Mouse (Mus musculus) heart, adult 2 months (tissue): ENCODE measurements around the gene Syt14. TPM values are rescaled to one million over a fixed set of nuclear protein-coding genes. Genes with fewer than 3 reads are reported as not detected.

Experiments
- DNase-seq, 2 experiments: peaks; one replicate each; pipeline ENCODE4 v3.0.0; 2021
- H3K27ac ChIP-seq: fragments of 200-600 bp; 2 replicates; pipeline ENCODE4 v1.8.1; 2022
- H3K27me3 ChIP-seq: fragments of 200-500 bp; 2 replicates; pipeline ENCODE4 v1.6.1; 2012; ENCODE audit warnings: mild to moderate bottlenecking, low read length, inconsistent platforms, mixed read lengths; ENCODE audit not compliant: control insufficient read depth, insufficient read depth
- H3K36me3 ChIP-seq: fragments of 200-500 bp; 2 replicates; pipeline ENCODE4 v1.6.1; 2012; ENCODE audit warnings: low read length, inconsistent platforms; ENCODE audit not compliant: control insufficient read depth, insufficient read depth
- H3K4me1 ChIP-seq: fragments of 200-500 bp; 2 replicates; pipeline ENCODE4 v1.6.1; 2011; ENCODE audit warnings: low read length; ENCODE audit not compliant: control insufficient read depth, insufficient read depth
- H3K4me3 ChIP-seq: fragments of 200-600 bp; 2 replicates; pipeline ENCODE4 v1.8.1; 2022
- H3K79me2 ChIP-seq: fragments of 200-500 bp; replicated peaks from 2 replicates; pipeline ENCODE4 v1.6.1; 2012; ENCODE audit warnings: mild to moderate bottlenecking, inconsistent platforms, low read length, moderate library complexity, mixed read lengths; ENCODE audit not compliant: control insufficient read depth, insufficient read depth
- H3K9ac ChIP-seq: fragments of 200-500 bp; 2 replicates; pipeline ENCODE4 v1.6.1; 2012; ENCODE audit warnings: low read depth, mild to moderate bottlenecking, control low read depth, inconsistent platforms, low read length, mixed read lengths
- CTCF ChIP-seq: fragments of 200-600 bp; IDR thresholded peaks from 2 replicates; pipeline ENCODE4 v1.8.1; 2022; ENCODE audit warnings: antibody characterized with exemption, mild to moderate bottlenecking, moderate library complexity
- EP300 ChIP-seq: fragments of 200-500 bp; IDR thresholded peaks from 2 replicates; pipeline ENCODE4 v1.6.1; 2011; ENCODE audit warnings: low read depth, low read length, control low read depth; ENCODE audit not compliant: insufficient read depth
- POLR2A ChIP-seq: fragments of 200-500 bp; IDR thresholded peaks from 2 replicates; pipeline ENCODE4 v1.6.1; 2011; ENCODE audit warnings: mild to moderate bottlenecking, low read depth, low read length, control low read depth; ENCODE audit not compliant: insufficient read depth
- WGBS: fragments of 180-500 bp; shearing (Covaris S2); methylation state at CpG from one replicate; pipeline ENCODE4 v1.1.7; 2018; 5-methylcytosine and 5-hydroxymethylcytosine counted together
- intact Hi-C: fragments of 180-260 bp; cut with DNase I; formaldehyde crosslinking; loops from one replicate; pipeline ENCODE4 v1.15.1; 2025
- polyA plus RNA-seq: library from polyadenylated mRNA; depleted of rRNA; stranded (reverse); fragments of >200 nt; gene quantifications from 2 replicates; pipeline ENCODE4 v1.2.3, GENCODE M21; 2012
- total RNA-seq, 2 experiments: library from RNA; stranded (reverse); gene quantifications; 2 replicates each; pipeline ENCODE4 v1.2.3; 2021

The Syt14 gene
- total and polyA plus RNA-seq, 3 experiments: 0.02 to 0.41 (median 0.34) TPM

- Histone ChIP-seq H3K4me1 (no peaks in the 10 kb centered on the region), H3K36me3 (no peaks in the 10 kb centered on the region), H3K79me2 (no peaks in the 10 kb centered on the region), H3K9ac (no peak overlapping the region), H3K4me3 (no peak overlapping the region), H3K27ac (no peak overlapping the region), H3K27me3 (no peaks in the 10 kb centered on the region)
- intact Hi-C loops: no loop called here
- 85% methylated on average over 7 of the region's 7 CpGs for WGBS
- TF ChIP-seq CTCF: no peak
- no peak for TF ChIP-seq POLR2A
- no peak for TF ChIP-seq EP300
- no peak for DNase-seq
These were observed 156.4 kb downstream of the Syt14 start for GRCm38 (mm10) chr1:192879086-192879580.

- Histone ChIP-seq H3K27ac (no peak overlapping the region), H3K4me3 (no peak overlapping the region), H3K36me3 (no peaks in the 10 kb centered on the region), H3K9ac (no peak overlapping the region), H3K27me3 (no peaks in the 10 kb centered on the region), H3K79me2 (no peaks in the 10 kb centered on the region), H3K4me1 (no peaks in the 10 kb centered on the region)
- DNase-seq: no peak
- WGBS: 57% methylated on average over 5 of the region's 5 CpGs
- TF ChIP-seq CTCF (no peak), POLR2A (no peak), EP300 (no peak)
- intact Hi-C loops: no loop called here
These were observed 162.7 kb downstream of the Syt14 start for GRCm38 (mm10) chr1:192872841-192873240.

GRCm38 (mm10) chr1:192869761-192870160, 165.8 kb downstream of the Syt14 start:
- Histone ChIP-seq H3K79me2 (no peaks in the 10 kb centered on the region), H3K27me3 (no peaks in the 10 kb centered on the region), H3K4me1 (no peaks in the 10 kb centered on the region), H3K27ac (no peak overlapping the region), H3K36me3 (no peaks in the 10 kb centered on the region), H3K4me3 (no peak overlapping the region), H3K9ac (no peak overlapping the region)
- TF ChIP-seq EP300 (no peak), CTCF (0 out of 2 replicates have a peak, but pooled peaks have one; percentile 6), POLR2A (no peak)
- intact Hi-C loops: no loop called here
- WGBS: 73% methylated on average over 1 of the region's 1 CpGs
- no peak for DNase-seq

- TF ChIP-seq EP300: no peak
- TF ChIP-seq POLR2A: no peak
- no peak for TF ChIP-seq CTCF
- WGBS: 73% methylated on average over 3 of the region's 3 CpGs
These were observed 171.1 kb downstream of the Syt14 start for GRCm38 (mm10) chr1:192864440-192864839.

GRCm38 (mm10) chr1:192861305-192861960, 174.1 kb downstream of the Syt14 start:
- DNase-seq: no peak
- WGBS: 81% methylated on average over 5 of the region's 5 CpGs
- Histone ChIP-seq H3K79me2 (no peaks in the 10 kb centered on the region), H3K4me3 (no peak overlapping the region), H3K36me3 (no peaks in the 10 kb centered on the region), H3K27ac (no peak overlapping the region), H3K4me1 (no peaks in the 10 kb centered on the region), H3K9ac (no peak overlapping the region), H3K27me3 (no peaks in the 10 kb centered on the region)
- TF ChIP-seq POLR2A (no peak), CTCF (no peak), EP300 (no peak)
- intact Hi-C loops: no loop called here

More at GRCm38 (mm10) chr1:192864440-192864839, 171.1 kb downstream of the Syt14 start:
- Histone ChIP-seq H3K9ac (no peak overlapping the region), H3K27me3 (no peaks in the 10 kb centered on the region), H3K79me2 (no peaks in the 10 kb centered on the region), H3K4me1 (no peaks in the 10 kb centered on the region), H3K36me3 (no peaks in the 10 kb centered on the region), H3K27ac (no peak overlapping the region), H3K4me3 (no peak overlapping the region)
- intact Hi-C loops: no loop called here
- DNase-seq: no peak

GRCm38 (mm10) chr1:192860273-192860672, 175.3 kb downstream of the Syt14 start:
- intact Hi-C loops: no loop called here

More at GRCm38 (mm10) chr1:192860273-192860672, 175.3 kb downstream of the Syt14 start:
- 69% methylated on average over 6 of the region's 6 CpGs for WGBS
- Histone ChIP-seq H3K27ac (no peak overlapping the region), H3K79me2 (no peaks in the 10 kb centered on the region), H3K4me3 (no peak overlapping the region), H3K27me3 (no peaks in the 10 kb centered on the region), H3K9ac (no peak overlapping the region), H3K36me3 (no peaks in the 10 kb centered on the region), H3K4me1 (no peaks in the 10 kb centered on the region)
- DNase-seq: no peak
- no peak for TF ChIP-seq CTCF
